Mouse (Mus musculus) right cerebral cortex, postnatal 25 days (tissue): ENCODE results near the gene Gm11213.

ENCODE experiments used
- DNase-seq: peaks from one replicate; pipeline ENCODE4 v3.0.0; 2022

Gm11213 gene

DNA sequence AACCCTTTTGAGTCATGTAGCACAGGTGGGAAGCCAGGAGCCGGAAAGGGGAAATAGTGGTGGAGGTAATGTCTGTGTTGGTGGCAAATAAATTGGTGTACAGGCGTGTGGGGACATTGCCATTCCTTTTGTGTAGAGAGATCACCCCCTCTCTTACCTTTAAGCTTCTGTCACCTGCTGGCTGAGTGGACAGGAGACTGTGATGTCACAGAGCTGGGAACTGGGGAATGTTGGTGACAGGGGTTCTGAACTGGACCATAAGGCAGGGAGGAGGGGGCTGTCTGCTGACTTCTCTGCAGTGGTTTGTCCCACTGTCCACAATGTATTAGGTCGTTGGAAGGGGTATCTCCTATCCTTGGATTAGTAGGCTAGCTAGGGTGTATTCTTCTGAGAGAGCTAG, at the start of gene Gm11213:
TSS of gene Gm11213 (minus strand) at position 317 of the 400 bp plus-strand sequence.
- no peak for DNase-seq

DNA sequence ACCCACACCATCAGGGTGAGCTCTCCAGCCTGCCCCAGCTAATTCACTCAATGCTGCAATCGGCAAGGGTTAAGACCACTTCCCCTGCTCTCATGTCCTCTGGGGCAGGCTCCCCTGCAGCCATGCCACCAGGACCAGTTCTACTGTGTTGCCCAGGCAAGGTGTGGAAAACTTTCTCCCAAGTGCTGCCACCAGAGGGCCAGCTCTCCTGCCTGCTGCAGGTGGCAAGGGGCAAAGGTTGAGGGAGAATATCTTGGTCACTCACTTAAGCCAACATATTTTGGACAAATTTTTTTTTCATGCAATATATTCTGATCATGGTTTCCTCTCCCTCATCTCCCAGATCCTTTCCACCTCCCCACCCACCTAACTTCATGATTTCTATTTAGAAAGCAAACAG, 49.3 kb upstream of the Gm11213 start:
- DNase-seq: no peak

DNA sequence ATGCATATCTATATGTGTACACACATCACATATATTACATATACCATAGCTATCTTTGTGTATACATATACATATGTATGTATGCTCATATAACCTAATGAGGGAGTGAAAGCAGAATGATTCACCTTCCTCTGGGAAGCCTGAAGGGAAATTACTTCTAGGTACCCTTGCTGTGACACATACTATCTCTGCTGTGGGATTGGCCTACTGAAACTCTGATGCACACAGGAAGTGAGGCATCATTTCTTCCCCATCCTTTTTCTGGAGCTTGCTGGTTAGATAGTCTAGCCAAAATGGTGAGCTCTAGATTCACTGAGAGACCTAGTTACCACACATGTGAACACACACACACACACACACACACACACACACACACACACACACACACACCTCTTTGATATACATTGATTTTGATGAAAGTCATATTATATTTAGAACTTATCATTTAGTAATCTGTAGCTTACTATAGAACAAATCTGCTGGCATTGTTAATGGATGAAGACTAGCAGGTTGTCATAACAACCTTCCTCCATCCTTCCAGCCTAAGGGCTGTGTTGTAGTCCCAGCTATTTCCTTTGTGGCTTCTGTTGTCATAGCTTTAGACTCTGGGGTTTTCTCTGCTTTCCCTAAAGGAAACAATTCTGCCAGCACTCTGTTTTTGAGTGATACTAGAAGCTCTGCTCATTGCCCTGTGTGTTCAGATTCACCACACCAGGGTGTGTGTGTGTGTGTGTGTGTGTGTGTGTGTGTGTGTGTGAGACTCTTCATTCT, 39.1 kb upstream of the Gm11213 start:
- no peak for DNase-seq

DNA sequence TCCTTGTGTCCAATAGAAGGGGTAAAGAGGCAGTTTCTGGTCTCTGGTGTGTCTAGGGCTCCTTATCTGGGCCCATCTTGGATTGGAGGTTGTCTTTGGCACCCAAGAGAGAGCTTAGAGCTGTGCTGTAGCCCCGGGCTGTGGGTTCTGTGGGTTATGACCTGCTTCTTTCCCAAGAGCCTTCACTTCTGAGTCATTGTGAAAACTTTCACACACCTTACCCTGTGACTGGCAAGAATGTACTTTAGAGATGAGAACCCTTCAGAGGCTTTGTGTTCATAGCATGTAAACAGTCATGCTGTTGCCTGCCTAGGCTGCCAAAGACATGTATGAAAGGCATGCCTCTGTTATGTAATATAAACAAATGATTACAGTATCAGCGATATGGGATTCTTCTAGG, 34.8 kb upstream of the Gm11213 start:
- no peak for DNase-seq

DNA sequence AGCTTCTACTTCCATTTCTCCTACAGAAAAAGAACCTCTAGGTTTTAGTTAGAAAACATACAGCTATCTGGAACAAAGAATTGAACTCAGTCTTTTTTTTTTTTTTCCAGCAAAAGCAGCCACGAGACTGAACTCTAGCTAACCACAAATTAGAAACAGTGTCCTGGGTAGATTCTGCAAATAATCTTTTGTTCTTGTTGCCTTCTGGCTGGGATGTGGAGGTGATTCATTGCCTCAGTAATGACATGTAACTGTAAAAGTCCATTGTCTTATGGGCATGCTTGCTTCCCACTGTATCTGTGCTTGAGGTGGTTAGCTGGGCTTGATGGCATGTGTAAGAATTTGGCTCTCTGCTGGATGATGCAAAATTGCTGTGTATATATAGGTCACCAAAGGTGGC, 33.5 kb upstream of the Gm11213 start:
- DNase-seq: no peak

DNA sequence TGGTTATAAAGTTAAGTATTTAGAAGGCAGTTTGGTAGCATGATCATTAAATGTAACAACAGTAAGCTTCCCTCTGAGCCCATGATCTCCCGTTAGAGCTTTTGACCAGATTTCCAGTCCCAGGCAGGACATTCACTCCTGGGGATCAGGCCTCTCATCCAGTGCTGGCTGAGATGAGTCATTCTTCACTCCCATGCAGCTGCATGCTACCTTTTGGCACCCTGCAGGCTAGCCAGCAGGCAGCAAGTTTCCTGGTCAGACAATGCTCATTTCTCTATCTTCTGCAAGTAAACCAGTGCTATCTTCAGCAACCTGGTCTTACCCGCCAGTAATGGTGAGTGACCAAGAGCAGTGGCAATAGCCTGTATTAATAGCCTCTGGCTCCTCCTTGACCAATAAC, 28.1 kb upstream of the Gm11213 start:
- no peak for DNase-seq

DNA sequence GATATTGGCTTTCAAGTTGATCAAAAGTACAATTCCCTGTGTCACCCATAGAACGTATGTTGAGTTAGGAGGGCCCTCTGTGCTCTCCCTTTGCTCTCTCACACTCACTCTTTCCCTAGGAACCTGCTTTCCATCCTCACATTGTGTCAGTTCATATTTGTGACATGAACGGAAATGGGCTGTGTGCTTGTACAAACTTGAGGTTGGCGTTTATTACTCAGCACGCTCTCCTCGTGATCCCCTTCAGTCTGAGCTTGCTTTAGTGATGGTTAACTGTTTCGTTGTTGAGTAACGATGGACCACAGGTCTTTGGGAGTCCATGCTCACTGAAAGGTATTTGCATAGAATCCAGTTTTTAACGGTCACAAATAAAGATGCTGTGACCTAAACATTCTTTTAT, 22.1 kb upstream of the Gm11213 start:
- no peak for DNase-seq

DNA sequence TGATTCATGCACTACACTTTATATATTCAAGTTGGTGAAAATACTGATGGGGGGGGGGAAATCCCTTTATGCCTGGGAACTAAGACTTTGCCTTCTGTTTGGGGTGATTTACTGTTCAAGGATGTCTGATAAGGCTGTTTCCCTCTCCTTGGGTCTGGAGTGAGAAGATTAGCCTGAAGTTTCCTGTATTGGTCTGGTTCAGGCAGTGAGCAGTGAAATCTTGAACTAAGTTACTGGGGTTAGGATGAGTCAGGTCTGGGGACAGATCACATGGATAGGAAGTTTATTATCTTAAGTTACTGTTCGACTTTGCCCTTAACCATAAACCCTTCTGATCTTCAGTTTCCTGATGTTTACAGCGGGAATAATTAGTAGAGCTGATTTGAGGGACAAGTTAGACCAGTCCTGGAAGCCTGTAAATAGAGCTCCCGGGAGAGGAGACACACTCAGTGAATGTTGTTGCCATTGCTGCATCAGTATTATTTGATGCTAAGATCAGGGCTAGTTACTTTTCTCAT, 20.6 kb upstream of the Gm11213 start:
- DNase-seq: no peak

DNA sequence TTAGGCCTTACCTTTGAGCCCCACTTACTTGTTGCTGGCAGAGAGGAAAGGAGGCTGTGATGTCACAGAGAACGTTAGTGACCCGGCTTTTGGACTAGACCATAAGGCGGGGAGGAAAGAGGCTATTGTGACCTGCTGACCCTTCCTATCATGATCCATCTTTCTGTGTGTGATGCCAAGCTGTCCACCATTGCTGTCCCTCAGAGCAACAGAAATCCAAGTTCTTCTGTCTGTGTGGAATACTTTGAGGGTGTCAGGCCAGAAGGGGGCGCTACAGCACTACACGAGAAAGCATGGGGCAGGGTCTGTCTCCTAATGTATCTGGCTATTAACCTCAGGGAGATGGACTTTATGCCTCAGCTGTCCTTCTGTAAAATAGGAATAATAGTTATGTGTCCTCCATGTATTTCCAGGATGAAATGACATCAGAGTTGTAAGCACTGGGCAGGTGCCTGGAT, 17.3 kb upstream of the Gm11213 start, which contains the start of gene Tex48:
TSS of gene Tex48 (minus strand) at position 51 of the 458 bp plus-strand sequence.
- DNase-seq: no peak

DNA sequence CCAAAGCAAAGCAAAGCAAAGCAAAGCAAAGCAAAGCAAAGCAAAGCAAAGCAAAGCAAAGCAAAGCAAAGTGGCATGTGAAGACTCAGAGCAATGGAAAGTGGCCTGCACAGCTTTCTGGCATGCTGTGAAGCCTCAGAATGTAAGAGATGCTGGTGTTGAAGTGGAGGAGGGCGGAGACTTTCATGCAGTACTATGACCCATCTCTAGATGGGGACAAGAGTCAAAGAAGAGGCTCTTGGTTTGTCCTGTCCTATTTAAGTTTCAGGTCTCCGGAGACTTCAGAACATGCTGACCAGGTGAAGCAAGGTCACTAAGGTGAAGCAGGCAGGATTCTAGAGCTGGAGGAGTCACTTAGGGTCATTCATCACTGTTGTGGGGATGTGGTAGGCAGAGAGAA, 16.8 kb upstream of the Gm11213 start:
- DNase-seq: no peak

DNA sequence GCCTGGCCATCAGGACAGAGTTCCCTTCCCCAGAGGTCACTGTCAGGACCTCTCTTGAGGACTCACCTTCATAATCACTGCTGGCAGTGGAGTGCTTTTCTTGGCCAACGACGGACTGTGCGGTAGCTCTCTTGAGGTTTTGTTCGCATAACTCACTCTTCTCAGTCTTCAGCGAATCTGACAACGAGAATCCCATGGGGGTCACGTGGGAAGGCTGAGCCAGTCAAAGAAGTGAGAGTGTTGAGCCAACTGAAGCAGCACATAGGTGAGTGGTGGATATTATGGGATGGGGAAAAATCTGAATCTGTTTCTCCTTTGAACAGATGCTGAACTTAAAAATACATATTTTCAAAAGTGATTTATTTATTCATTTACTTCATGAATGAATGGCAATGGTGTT, 3.3 kb upstream of the Gm11213 start:
- DNase-seq: no peak

DNA sequence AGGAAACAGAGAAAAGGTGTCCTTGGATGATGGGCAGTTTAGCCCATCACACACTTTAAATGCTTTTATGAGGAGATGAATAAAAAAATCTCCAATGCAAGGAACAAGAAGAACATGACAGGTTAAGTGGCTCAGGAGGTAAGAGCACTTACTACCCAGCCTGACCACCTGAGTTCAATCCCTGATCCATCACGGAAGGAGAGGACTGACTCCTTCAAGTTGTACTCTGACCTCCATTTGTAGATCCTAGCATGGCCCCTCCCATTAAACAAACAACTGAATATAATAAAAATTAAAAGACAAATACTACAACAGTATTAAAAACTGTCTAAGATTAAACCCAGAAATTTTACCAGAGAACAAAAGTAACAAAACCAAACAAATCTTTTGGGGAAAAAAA, 907 bp upstream of the Gm11213 start:
- DNase-seq: no peak

DNA sequence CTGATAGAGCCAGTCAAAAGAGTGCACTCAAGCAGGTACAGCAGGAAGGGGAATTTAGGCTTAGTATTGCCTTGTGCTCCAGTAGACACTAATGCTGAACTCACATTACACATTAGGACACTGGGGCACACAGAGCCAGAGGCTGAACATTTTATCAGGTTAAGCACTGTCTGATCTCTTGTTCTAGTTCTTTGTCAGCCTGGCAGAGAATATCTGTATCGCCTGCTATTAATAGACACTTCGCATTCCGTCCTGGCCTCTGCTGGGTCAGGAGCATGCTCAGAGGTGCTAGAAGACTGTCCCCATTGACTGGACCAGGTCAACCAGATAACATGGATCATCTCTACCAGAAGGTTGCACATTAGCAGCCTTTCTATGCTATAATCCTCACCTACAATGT, 484 bp upstream of the Gm11213 start:
- no peak for DNase-seq

DNA sequence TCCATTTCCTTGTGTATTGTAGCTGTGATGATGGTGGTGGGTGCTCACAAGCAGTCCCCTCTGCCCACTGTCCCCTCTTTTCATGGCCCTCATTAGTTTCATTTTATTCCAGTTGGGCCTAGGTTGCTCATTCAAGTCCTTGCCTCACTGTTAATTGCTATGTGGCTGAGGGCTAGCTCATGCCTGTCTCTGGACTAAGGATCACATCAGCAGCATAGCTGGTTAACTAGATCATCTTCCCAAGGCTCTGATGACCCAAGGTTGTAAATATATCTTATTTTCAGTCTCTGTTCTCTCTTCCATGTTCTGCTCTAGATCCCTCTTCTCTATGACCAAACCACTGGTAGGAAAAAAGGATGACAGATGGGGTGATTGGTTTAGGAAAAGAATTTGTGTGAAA, 3.8 kb downstream of the Gm11213 start:
- DNase-seq: no peak

DNA sequence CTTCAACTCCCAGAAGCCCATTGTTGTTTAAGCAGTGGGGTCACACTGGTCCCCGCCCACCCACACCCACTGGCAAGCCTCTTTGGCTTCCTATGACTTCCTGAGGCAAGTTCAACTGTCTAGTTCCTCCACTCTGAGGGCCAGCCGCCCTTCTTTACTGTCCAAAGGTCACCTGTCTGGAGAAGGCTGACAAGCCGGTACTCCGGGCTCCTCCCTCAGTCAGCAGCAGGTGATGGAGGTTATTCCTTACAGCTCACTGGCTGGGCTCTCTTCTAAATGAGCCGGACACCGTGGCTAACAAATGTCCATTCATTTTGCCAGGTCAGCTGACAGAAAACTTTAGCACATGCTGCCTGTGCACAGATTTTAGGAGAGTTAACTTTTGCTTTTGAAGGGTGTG, 4.3 kb downstream of the Gm11213 start:
- no peak for DNase-seq

DNA sequence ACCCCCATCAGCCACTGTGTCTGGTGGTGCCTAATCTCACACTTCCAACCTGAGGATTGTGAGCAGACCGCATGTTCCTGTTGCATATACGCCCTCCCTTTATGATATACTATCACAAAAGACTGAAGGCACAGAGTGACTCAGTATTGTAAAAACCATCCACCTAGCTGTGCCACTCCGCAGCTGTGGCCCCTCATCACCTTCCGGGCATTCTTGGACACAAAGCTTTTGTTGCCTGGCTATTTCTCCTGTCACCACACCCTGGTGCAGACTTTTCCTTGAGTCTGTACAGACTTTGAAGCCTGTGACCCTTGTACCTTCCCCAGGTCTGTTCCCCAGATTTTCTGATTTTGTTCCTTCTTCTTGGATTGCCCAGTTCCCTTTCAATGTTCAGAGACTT, 9.1 kb downstream of the Gm11213 start:
- DNase-seq: no peak

DNA sequence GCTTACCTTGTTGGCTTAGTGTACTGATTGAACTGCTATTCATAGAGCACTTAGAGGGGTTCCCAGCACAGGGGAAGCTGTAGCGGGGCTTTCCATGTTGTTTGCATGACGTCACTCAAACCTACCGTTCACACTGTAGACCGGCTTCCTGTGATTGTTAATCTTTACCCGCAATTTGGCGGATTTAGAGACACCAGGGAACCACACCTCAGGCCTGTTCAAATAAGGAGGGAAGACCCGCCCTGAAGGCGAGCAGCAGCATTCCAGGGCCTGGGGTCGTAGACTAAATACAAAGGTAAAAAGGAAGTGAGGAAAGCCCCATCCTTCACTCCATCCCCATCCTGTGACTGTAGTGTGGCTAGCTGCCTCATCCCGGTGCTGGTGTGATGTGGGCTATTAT, 9.8 kb downstream of the Gm11213 start:
- DNase-seq: no peak

DNA sequence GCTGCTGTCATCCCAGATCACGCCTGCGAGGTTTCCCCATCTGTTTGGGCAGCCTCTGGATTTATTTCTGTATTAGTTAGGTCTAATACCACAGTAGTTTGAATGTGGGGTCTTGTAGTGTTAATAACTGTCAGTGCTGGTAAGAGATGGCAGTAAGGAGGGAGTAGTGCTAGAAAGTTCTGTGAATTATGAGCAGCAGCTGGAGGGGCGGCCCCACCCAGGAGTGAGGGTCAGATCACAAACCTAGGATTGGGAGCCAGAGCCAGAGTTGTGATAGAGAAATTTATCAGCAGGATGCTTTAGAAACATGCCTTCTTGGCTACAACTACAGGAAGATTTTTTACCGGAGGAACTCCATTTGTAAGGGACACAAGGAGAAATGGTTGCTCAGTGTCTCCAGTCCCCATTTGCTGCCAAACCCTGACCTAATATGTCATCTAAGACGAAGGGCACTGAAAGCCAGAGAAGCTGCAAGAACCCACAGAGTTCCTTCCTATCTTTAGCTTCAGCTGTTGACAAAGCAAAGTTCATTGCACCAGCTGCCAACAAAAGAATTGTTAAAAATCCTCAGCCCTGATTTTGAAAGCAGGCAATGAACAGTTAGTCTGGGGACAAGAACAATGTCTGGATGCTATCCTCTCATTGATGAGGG, 10.5 kb downstream of the Gm11213 start:
- DNase-seq: no peak

DNA sequence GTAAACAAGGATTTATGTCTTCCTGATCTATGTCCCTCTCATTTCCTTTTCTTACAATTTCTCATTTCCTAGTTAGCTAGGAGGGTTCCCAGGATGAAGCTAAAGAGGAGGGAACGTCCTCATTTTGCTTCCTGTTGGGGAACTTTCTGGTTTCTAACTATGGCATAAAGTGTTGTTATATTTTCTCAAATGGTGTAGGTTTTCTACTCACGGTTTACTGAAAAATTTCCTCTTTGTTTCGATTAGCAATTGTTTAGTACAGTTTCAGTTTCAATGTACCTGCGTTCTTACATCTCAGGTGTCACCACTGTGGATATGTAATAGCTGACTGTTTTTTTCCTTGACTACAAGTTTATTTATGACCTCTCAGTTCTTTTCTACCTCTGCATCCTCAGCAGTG, 14.5 kb downstream of the Gm11213 start:
- no peak for DNase-seq

DNA sequence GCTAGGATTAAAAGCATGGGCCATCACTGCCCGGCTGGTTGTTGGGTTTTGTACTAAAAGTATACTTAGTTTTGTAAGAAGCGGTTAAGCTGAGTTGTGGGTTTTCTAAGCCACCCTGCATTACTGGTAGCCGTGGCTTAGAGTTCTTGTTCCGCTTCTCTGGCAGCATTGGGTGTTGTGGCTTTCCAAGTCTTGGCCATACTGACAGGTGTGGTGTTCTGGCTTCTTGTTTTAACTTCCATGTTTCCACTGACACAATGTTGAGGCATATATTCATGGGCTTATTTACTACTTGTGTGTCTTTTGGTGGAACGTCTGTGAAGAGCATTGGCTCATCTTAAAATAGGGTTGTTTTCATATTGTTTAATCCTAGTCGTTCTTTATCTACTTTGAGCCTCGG, 15.1 kb downstream of the Gm11213 start:
- DNase-seq: no peak

DNA sequence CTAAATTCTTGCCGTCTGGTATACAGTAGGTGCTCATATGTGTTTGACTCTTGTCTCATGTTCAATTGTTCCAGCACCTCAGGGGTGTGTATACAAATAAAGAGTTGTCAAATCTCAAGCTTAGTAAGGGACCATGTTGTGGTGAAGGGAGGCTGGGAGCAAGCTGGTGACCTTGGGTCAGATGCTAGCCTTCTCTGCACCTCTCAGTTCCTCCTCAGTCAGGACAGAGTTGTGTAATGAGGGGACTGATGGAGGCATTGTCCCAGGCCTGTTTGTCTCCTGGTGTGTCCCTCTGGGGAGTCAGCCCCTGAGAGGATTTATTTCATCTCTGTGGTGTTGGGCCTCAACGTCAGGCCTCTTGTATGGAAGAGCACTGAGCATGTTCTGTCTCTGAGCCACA, 18.8 kb downstream of the Gm11213 start:
- DNase-seq: no peak

DNA sequence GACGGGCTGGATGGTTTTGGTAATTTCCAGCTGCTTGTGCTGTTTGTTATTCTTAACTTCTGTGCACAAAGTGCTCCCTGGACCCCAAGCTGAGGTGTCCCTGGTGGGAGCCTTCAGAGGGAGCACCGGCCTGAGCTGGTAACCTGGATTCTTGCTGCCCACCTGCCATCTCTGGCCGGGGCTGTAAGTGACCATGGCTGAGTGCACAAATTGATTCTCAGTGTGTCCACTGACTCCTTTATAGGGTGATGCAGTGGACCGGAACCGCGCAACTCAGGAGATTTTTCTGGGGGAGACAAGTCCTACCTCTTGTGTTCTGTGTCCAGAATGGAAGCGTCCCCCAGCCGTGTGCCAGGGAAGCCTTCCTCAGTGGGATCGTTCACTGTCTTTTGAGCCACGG, 19.8 kb downstream of the Gm11213 start:
- DNase-seq: no peak

DNA sequence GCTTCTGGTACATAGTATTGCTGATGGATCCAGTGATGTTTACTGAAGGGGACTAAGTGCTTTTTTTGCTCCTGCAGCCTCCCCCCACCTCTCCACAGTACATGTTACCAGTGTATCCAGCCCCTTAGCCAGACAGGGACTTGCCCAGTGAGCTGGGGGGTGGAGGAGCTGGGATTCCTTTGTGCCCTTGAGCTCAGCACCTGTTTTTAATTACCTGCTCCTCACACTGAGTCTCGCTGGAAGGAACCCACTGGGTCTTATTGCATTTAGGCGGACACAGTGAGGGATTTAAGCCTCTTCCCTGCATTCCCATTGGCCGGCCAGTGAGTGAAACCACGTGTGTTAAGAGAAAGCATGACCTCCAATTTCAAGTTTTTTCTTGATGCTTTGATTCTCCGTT, 22.5 kb downstream of the Gm11213 start:
- DNase-seq: no peak

DNA sequence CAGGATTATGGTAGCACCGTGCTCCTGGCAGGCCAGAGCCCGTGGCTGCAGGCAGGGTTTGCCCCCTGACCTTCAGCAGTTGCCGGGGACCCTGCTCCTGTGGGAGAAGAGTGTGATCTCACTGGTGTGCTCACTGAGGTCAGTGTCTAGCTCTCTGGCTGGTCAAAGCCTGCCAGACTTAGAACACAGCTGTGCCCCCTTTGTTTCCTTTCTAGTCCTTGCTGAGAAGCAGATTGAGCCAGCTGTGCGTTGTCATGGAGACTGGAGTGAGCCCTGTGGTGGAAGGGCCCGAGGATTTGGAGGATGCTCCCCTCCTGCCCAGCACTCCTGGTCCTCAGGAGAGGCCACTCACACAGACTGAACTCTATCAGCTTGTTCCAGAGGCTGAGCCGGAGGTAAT, 25.0 kb downstream of the Gm11213 start:
- DNase-seq: no peak

DNA sequence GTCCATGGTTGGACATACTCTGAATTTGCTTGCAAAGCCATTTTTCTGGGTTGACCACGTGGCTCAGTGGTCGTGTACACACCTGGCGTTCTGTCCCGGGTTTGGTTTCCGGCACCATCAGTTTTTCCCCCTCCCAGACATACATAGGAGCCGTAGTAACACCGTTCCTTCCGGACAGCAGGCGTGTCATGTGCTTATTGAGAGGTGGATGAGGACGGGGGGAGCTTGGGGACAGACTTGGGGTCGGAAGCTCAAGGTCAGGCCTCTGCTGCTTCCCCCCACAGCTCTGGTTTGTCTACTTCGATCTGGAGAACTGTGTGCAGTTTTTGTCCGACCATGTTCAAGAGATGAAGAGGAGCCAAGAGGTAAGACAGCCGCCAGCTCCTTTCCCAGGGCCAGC, 25.4 kb downstream of the Gm11213 start:
- no peak for DNase-seq
